Mouse (Mus musculus): ENCODE measurements around the gene Serbp1. TPM values are rescaled to one million over a fixed set of nuclear protein-coding genes. Genes with fewer than 3 reads are reported as not detected.
A peak's percentile ranks its signal among the peaks of the same experiment; 100 is the strongest.

Serbp1 gene
- total and polyA plus RNA-seq, 2 experiments from 2014 or later = 306 to 316 TPM

DNA sequence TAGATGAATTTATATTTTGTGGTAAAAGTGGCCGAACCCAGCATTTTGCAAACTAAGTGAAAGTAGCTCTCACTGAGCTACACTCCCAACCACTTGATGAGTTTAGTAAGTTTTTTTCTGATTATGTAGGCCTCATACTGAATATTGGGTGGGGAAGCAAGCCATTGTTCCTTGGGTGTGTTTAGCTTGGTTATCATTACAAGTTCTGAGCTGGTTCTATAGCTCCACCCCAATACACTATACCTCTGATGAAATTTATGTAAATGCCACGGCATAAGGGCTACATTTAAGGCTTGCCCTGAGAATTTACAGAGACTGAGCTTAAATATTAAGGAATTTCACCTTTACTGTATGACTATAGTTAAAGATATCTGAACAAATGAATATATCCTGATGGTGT is 31.5 kb downstream of the Serbp1 start:
- Histone ChIP-seq H3K4me3 (ENCODE audit: low read depth, low read length) (peak overlapping the region; percentile 9), H3K4me2 (ENCODE audit: low read depth) (peak overlapping the region; percentile 76), H3K9me3 (ENCODE audit: low read length) (no peaks in the 10 kb centered on the region), H3K27ac (ENCODE audit: low read depth, low read length) (no peak overlapping the region), H3K36me3 (ENCODE audit: insufficient read depth) (peaks cover 14% of the 10 kb centered on the region; the same call in 1 of the 2 replicates), H3K4me1 (ENCODE audit: insufficient read depth) (peaks cover 11% of the 10 kb centered on the region), H3K27me3 (ENCODE audit: insufficient read depth, low read length) (no peaks in the 10 kb centered on the region; the same call in 1 of the 2 replicates), H3K9ac (no peak overlapping the region)
- ATAC-seq (no peak), DNase-seq (no peak)
- no peak for TF ChIP-seq CTCF (IDR thresholded peaks at IDR 0.05; ENCODE audit: low read depth)
- WGBS = 35% methylated on average over 2 of the region's 2 CpGs

DNA sequence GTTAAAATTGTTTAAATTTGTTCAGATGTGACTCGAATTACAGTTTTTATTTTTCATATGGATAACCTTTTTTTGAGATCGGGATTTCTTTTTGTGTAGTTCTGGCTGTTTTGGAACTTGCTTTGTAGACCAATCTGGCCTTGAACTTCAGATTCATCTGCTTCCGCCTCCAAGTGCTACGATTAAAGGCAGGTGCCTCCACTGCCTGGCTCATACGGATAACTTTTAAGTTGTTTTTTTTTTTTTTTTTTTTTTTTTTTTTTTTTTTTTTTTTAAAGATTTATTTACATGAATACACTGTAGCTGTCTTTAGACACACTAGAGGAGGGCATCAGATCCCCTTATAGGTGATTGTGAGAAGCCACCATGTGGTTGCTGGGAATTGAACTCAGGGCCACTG is 40.0 kb downstream of the Serbp1 start:
- H3K9me3 ChIP-seq (ENCODE audit: low read length) = no peaks in the 10 kb centered on the region
- no peak for ATAC-seq
- WGBS = 85% methylated on average over 5 of the region's 5 CpGs

GRCm38 (mm10) chr6:67281614-67282197 is 43.7 kb downstream of the Serbp1 start:
- Histone ChIP-seq H3K36me3 (ENCODE audit: insufficient read depth) (peaks cover 32% of the 10 kb centered on the region), H3K9ac (no peak overlapping the region)

More for the DNA sequence above, 40.0 kb downstream of the Serbp1 start:
- no peak for DNase-seq
- no peak for TF ChIP-seq CTCF (IDR thresholded peaks at IDR 0.05; ENCODE audit: low read depth)
- Histone ChIP-seq H3K9ac (no peak overlapping the region), H3K4me3 (ENCODE audit: low read depth, low read length) (no peak overlapping the region), H3K4me1 (ENCODE audit: insufficient read depth) (no peaks in the 10 kb centered on the region), H3K27ac (ENCODE audit: low read depth, low read length) (no peak overlapping the region), H3K4me2 (ENCODE audit: low read depth) (no peak overlapping the region), H3K36me3 (ENCODE audit: insufficient read depth) (peaks cover 33% of the 10 kb centered on the region), H3K27me3 (ENCODE audit: insufficient read depth, low read length) (no peaks in the 10 kb centered on the region)

DNA sequence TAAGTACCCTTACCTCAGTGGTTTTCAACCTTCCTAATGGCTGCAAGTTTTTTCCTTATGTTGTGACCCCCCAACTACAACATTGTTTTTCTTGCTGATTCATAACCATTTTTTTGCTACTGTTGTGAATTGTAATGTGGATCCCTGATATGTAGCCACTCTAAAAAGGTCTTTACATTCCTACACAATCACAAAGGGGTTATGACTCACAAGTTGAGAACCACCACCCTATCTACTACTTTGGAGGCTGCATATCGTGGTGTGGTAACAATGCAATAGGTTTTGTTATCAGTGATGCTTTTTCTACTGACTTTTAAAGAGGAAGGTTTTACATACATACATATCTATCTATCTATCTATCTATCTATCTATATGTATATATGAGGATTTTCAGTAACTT is 44.9 kb downstream of the Serbp1 start:
- no peak overlapping the region for H3K4me3 ChIP-seq (ENCODE audit: low read depth, low read length)
- TF ChIP-seq CTCF (IDR thresholded peaks at IDR 0.05; ENCODE audit: low read depth) = no peak
- no peak overlapping the region for H3K4me2 ChIP-seq (ENCODE audit: low read depth)
- H3K9me3 ChIP-seq (ENCODE audit: low read length) = no peaks in the 10 kb centered on the region
- no peak for DNase-seq
- 88% methylated on average over 1 of the region's 1 CpGs for WGBS
- no peak for ATAC-seq
- H3K36me3 ChIP-seq (ENCODE audit: insufficient read depth) = peaks cover 27% of the 10 kb centered on the region
- no peak overlapping the region for H3K27ac ChIP-seq (ENCODE audit: low read depth, low read length)
- H3K4me1 ChIP-seq (ENCODE audit: insufficient read depth) = no peaks in the 10 kb centered on the region
- no peaks in the 10 kb centered on the region for H3K27me3 ChIP-seq (ENCODE audit: insufficient read depth, low read length)
- H3K9ac ChIP-seq = no peak overlapping the region

More at GRCm38 (mm10) chr6:67281614-67282197, 43.7 kb downstream of the Serbp1 start:
- Histone ChIP-seq H3K4me2 (ENCODE audit: low read depth) (no peak overlapping the region), H3K4me1 (ENCODE audit: insufficient read depth) (no peaks in the 10 kb centered on the region), H3K9me3 (ENCODE audit: low read length) (no peaks in the 10 kb centered on the region), H3K27ac (ENCODE audit: low read depth, low read length) (no peak overlapping the region), H3K4me3 (ENCODE audit: low read depth, low read length) (no peak overlapping the region), H3K27me3 (ENCODE audit: insufficient read depth, low read length) (no peaks in the 10 kb centered on the region)
- ATAC-seq (no peak), DNase-seq (no peak)
- TF ChIP-seq CTCF (IDR thresholded peaks at IDR 0.05; ENCODE audit: low read depth) = no peak
- WGBS = 94% methylated on average over 9 of the region's 9 CpGs

GRCm38 (mm10) chr6:67292042-67292623 is 54.2 kb downstream of the Serbp1 start:
- Histone ChIP-seq H3K27me3 (ENCODE audit: insufficient read depth, low read length) (no peaks in the 10 kb centered on the region), H3K27ac (ENCODE audit: low read depth, low read length) (no peak overlapping the region), H3K9ac (no peak overlapping the region), H3K9me3 (ENCODE audit: low read length) (no peaks in the 10 kb centered on the region), H3K36me3 (ENCODE audit: insufficient read depth) (no peaks in the 10 kb centered on the region), H3K4me3 (ENCODE audit: low read depth, low read length) (no peak overlapping the region), H3K4me2 (ENCODE audit: low read depth) (no peak overlapping the region), H3K4me1 (ENCODE audit: insufficient read depth) (no peaks in the 10 kb centered on the region)
- no peak for ATAC-seq
- no peak for TF ChIP-seq CTCF (IDR thresholded peaks at IDR 0.05; ENCODE audit: low read depth)
- 87% methylated on average over 5 of the region's 5 CpGs for WGBS
- DNase-seq = no peak

DNA sequence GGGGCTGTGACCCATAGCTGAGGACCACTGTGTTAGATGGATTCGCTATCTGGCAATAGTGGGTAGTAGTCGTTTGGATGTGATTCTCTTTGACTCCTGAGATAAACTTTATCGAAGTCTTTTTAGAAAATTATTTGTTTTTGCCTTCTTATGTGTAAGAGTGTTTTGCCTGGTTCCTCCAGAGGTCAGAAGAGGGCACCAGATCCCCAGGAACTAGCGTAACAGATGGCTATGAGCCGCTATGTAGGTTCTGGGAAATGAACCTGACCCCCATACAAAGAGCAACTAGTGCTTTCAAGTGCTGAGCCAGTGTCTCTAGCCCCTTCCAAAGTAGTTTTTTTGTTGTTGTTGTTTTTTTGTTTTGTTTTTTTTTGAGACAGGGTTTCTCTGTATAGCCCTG is 58.1 kb downstream of the Serbp1 start:
- ATAC-seq = no peak
- no peak; the same call in 1 of the 2 replicates for TF ChIP-seq CTCF (IDR thresholded peaks at IDR 0.05; ENCODE audit: low read depth)
- no peaks in the 10 kb centered on the region for H3K27me3 ChIP-seq (ENCODE audit: insufficient read depth, low read length)
- H3K4me2 ChIP-seq (ENCODE audit: low read depth) = no peak overlapping the region
- no peak overlapping the region for H3K9ac ChIP-seq
- H3K4me3 ChIP-seq (ENCODE audit: low read depth, low read length) = no peak overlapping the region
- 74% methylated on average over 5 of the region's 5 CpGs for WGBS
- no peak overlapping the region for H3K27ac ChIP-seq (ENCODE audit: low read depth, low read length)
- DNase-seq = no peak
- no peaks in the 10 kb centered on the region for H3K36me3 ChIP-seq (ENCODE audit: insufficient read depth)
- H3K9me3 ChIP-seq (ENCODE audit: low read length) = no peaks in the 10 kb centered on the region
- no peaks in the 10 kb centered on the region for H3K4me1 ChIP-seq (ENCODE audit: insufficient read depth)

DNA sequence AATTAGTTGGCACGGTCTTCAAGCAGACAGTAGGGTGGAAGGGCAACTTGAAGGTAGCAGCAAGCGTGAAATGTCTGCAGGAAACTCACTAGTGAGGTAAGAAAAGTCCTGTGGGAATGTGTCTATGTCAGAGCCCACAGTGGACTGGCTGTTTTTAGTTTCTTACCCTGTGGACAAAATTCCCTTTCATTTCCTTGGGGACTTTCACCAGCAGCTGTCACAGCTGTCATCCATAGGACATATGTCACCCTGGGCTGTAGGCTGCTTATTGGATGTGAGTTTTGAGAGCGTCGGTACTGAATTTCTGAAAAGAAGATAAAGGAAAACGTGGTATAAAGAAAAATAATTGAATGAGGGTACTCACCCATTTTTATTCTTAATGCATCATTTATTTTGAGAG is 60.8 kb downstream of the Serbp1 start:
- Histone ChIP-seq H3K9me3 (ENCODE audit: low read length) (no peaks in the 10 kb centered on the region), H3K4me3 (ENCODE audit: low read depth, low read length) (no peak overlapping the region), H3K4me2 (ENCODE audit: low read depth) (no peak overlapping the region), H3K4me1 (ENCODE audit: insufficient read depth) (no peaks in the 10 kb centered on the region), H3K9ac (no peak overlapping the region), H3K27ac (ENCODE audit: low read depth, low read length) (no peak overlapping the region), H3K27me3 (ENCODE audit: insufficient read depth, low read length) (no peaks in the 10 kb centered on the region), H3K36me3 (ENCODE audit: insufficient read depth) (no peaks in the 10 kb centered on the region)
- ATAC-seq (no peak), DNase-seq (no peak)
- TF ChIP-seq CTCF (IDR thresholded peaks at IDR 0.05; ENCODE audit: low read depth) = no peak
- 81% methylated on average over 5 of the region's 5 CpGs for WGBS
